Mouse (Mus musculus): ENCODE measurements around the gene Chac1. TPM values are rescaled to one million over a fixed set of nuclear protein-coding genes. Genes with fewer than 3 reads are reported as not detected.
A peak's percentile ranks its signal among the peaks of the same experiment; 100 is the strongest.

Chac1 gene
- total RNA-seq, 2 experiments from 2014 or later = 10.1 to 10.6 TPM

GRCm38 (mm10) chr2:119326161-119327101 lies 24.6 kb upstream of the Chac1 start:
- intact Hi-C loops (cut with DNase I) = no loop called here
- peak in 1 of 2 experiments; percentile 47 for DNase-seq (ENCODE audit: extremely low spot score in 1 of 2, low spot score in 2 of 2)

GRCm38 (mm10) chr2:119327102-119327480 lies 23.9 kb upstream of the Chac1 start:
- peak in 1 of 2 experiments; percentile 87 for DNase-seq (ENCODE audit: extremely low spot score in 1 of 2, low spot score in 2 of 2)
- intact Hi-C loops (cut with DNase I) = no loop called here

- no peak for DNase-seq (ENCODE audit: extremely low spot score in 1 of 2, low spot score in 2 of 2)
- intact Hi-C loops (cut with DNase I) = no loop called here
These were observed 23.0 kb upstream of the Chac1 start for GRCm38 (mm10) chr2:119327942-119328526.

GRCm38 (mm10) chr2:119328546-119328945 lies 22.5 kb upstream of the Chac1 start:
- intact Hi-C loops (cut with DNase I) = no loop called here

GRCm38 (mm10) chr2:119329123-119329817 lies 21.8 kb upstream of the Chac1 start:
- intact Hi-C loops (cut with DNase I) = no loop called here
- DNase-seq (ENCODE audit: extremely low spot score in 1 of 2, low spot score in 2 of 2) = no peak

More at GRCm38 (mm10) chr2:119328546-119328945, 22.5 kb upstream of the Chac1 start:
- DNase-seq (ENCODE audit: extremely low spot score in 1 of 2, low spot score in 2 of 2) = peak in 1 of 2 experiments; percentile 49

- no peak for DNase-seq (ENCODE audit: extremely low spot score in 1 of 2, low spot score in 2 of 2)
- intact Hi-C loops (cut with DNase I) = no loop called here
These were observed 20.2 kb upstream of the Chac1 start for GRCm38 (mm10) chr2:119330795-119331194.

GRCm38 (mm10) chr2:119332177-119332661 lies 18.8 kb upstream of the Chac1 start:
- DNase-seq (ENCODE audit: extremely low spot score in 1 of 2, low spot score in 2 of 2) = no peak
- intact Hi-C loops (cut with DNase I) = no loop called here

- intact Hi-C loops (cut with DNase I) = no loop called here
- DNase-seq (ENCODE audit: extremely low spot score in 1 of 2, low spot score in 2 of 2) = no peak
These were observed 16.9 kb upstream of the Chac1 start for GRCm38 (mm10) chr2:119334135-119334534.

GRCm38 (mm10) chr2:119334964-119335525 lies 16.0 kb upstream of the Chac1 start:
- no peak for DNase-seq (ENCODE audit: extremely low spot score in 1 of 2, low spot score in 2 of 2)
- intact Hi-C loops (cut with DNase I) = loop anchor here (5.0 kb wide), 1 partner anchor 72 kb away; no protein-coding TSS in a partner anchor

GRCm38 (mm10) chr2:119335535-119335934 lies 15.5 kb upstream of the Chac1 start:
- no peak for DNase-seq (ENCODE audit: extremely low spot score in 1 of 2, low spot score in 2 of 2)
- intact Hi-C loops (cut with DNase I) = loop anchor here (5.0 kb wide), 1 partner anchor 72 kb away; no protein-coding TSS in a partner anchor

- intact Hi-C loops (cut with DNase I) = loop anchor here (5.0 kb wide), 1 partner anchor 71 kb away; no protein-coding TSS in a partner anchor
- DNase-seq (ENCODE audit: extremely low spot score in 1 of 2, low spot score in 2 of 2) = no peak
These were observed 15.0 kb upstream of the Chac1 start for GRCm38 (mm10) chr2:119336002-119336401.

GRCm38 (mm10) chr2:119336470-119336869 lies 14.6 kb upstream of the Chac1 start:
- DNase-seq (ENCODE audit: extremely low spot score in 1 of 2, low spot score in 2 of 2) = peak in 1 of 2 experiments; percentile 72
- intact Hi-C loops (cut with DNase I) = loop anchor here (5.0 kb wide), 1 partner anchor 71 kb away; no protein-coding TSS in a partner anchor

GRCm38 (mm10) chr2:119337425-119338265 lies 13.4 kb upstream of the Chac1 start:
- intact Hi-C loops (cut with DNase I) = loop anchor here (5.0 kb wide), 1 partner anchor 70 kb away; no protein-coding TSS in a partner anchor
- peak; percentile 68 to 94 for DNase-seq (ENCODE audit: extremely low spot score in 1 of 2, low spot score in 2 of 2)

- DNase-seq (ENCODE audit: extremely low spot score in 1 of 2, low spot score in 2 of 2) = no peak
- intact Hi-C loops (cut with DNase I) = no loop called here
These were observed 6.4 kb upstream of the Chac1 start for GRCm38 (mm10) chr2:119344537-119345138.

GRCm38 (mm10) chr2:119353707-119354106 lies 2.7 kb downstream of the Chac1 start:
- intact Hi-C loops (cut with DNase I) = loop anchor here (2.0 kb wide), 1 partner anchor 21 kb away; no protein-coding TSS in a partner anchor

GRCm38 (mm10) chr2:119355089-119355488 lies 4.1 kb downstream of the Chac1 start:
- peak in 1 of 2 experiments; percentile 31 for DNase-seq (ENCODE audit: extremely low spot score in 1 of 2, low spot score in 2 of 2)
- intact Hi-C loops (cut with DNase I) = loop anchor here (2.0 kb wide), 1 partner anchor 20 kb away; no protein-coding TSS in a partner anchor

More at GRCm38 (mm10) chr2:119353707-119354106, 2.7 kb downstream of the Chac1 start:
- no peak for DNase-seq (ENCODE audit: extremely low spot score in 1 of 2, low spot score in 2 of 2)

- DNase-seq (ENCODE audit: extremely low spot score in 1 of 2, low spot score in 2 of 2) = no peak
- intact Hi-C loops (cut with DNase I) = loop anchor here (2.0 kb wide), 1 partner anchor 19 kb away; no protein-coding TSS in a partner anchor
These were observed 4.6 kb downstream of the Chac1 start for GRCm38 (mm10) chr2:119355651-119356050.

Measured in left cerebral cortex, postnatal 10 days (tissue).